Mouse (Mus musculus): ENCODE measurements at regions not wholly inside any gene's neighbourhood (a gene's known extent, or its start where the extent isn't known, plus 50 kb on each side); places are given as distances from the start of the nearest gene placed in this dataset.

DNA sequence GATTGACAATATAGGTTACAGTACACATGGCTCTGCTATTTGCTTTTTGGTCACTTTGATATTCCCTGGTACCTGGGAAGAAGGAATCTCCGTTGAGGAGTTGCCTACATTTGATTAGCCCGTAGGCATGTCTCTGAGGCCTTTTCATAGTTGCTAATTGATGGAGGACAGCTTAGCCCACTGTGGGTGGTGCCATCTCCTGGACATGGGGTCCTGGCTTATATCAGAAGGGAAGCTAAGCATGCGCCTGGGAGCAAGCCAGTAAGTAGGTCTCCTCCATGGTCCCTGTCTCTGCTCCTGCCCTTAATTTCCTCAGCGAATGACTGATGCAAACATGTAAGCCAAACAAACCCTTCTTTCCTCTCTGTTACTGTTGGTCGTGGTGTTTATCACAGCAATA, 1335.8 kb upstream of the A1bg start:
- peaks cover 16 to 47% of the 10 kb centered on the region in 2 experiments for H3K36me3 ChIP-seq (replicated peaks in 1 of 2; ENCODE audit: control insufficient read depth in 1 of 2, insufficient read depth in 1 of 2, low read length in 1 of 2)
- no peak overlapping the region for H3K9ac ChIP-seq (ENCODE audit: insufficient read depth, low read depth)
- peak overlapping the region; percentile 21; the same call in 1 of the 2 replicates for H3K27ac ChIP-seq (ENCODE audit: insufficient read depth, low read depth)
- H3K4me3 ChIP-seq (replicated peaks in 1 of 3; ENCODE audit: low read depth in 2 of 3, low read length in 2 of 3, poor library complexity in 1 of 3) = no peak overlapping the region
- dilution Hi-C loops (cut with MboI; ENCODE audit: extremely low pct_ligation_motif_present, extremely low pct_unique_long_range_greater_than_20kb, low sequenced_read_pairs) (no loop called here), in situ Hi-C loops (cut with MboI; ENCODE audit: low pct_ligation_motif_present, low pct_unique_long_range_greater_than_20kb, low sequenced_read_pairs) (loop anchor here (25.0 kb wide), 1 partner anchor 846 kb away; no protein-coding TSS in a partner anchor)
- no peaks in the 10 kb centered on the region; the same call in 1 of the 2 replicates for H3K79me2 ChIP-seq (replicated peaks; ENCODE audit: control insufficient read depth, extremely low read depth, insufficient read depth, poor library complexity, severe bottlenecking)
- H3K9me3 ChIP-seq (replicated peaks; ENCODE audit: low read length) = peaks cover 8% of the 10 kb centered on the region
- no peak for DNase-seq (ENCODE audit: extremely low read depth)
- no peaks in the 10 kb centered on the region for H3K27me3 ChIP-seq (replicated peaks)
- H3K4me2 ChIP-seq (ENCODE audit: insufficient read depth, low read depth, poor library complexity, severe bottlenecking) = no peak overlapping the region
- H3K4me1 ChIP-seq (ENCODE audit: control insufficient read depth in 1 of 2, insufficient read depth in 2 of 2) = peaks cover 35 to 95% of the 10 kb centered on the region in 2 experiments
- no peak for TF ChIP-seq CTCF (conservative IDR thresholded peaks at IDR 0.05 in 1 of 2, IDR thresholded peaks at IDR 0.05 in 1 of 2; ENCODE audit: low read depth in 2 of 2, low read length in 2 of 2)
- TF ChIP-seq UBTF (IDR thresholded peaks at IDR 0.05; ENCODE audit: low read depth, low read length) = no peak
- TF ChIP-seq USF1 (IDR thresholded peaks at IDR 0.05; ENCODE audit: low read depth, low read length) = no peak
- no peak for TF ChIP-seq TBP (conservative IDR thresholded peaks at IDR 0.05; ENCODE audit: low read depth, low read length)
- no peak for TF ChIP-seq MAFK (IDR thresholded peaks at IDR 0.05; ENCODE audit: insufficient replicate concordance, low read length)
- TF ChIP-seq HCFC1 (IDR thresholded peaks at IDR 0.05; ENCODE audit: low read depth, low read length) = no peak
- no peak for TF ChIP-seq SMC3 (IDR thresholded peaks at IDR 0.05; ENCODE audit: low read depth, low read length)
- no peak; the same call in 1 of the 2 replicates for TF ChIP-seq ELF1 (IDR thresholded peaks at IDR 0.05; ENCODE audit: low read depth, low read length)

DNA sequence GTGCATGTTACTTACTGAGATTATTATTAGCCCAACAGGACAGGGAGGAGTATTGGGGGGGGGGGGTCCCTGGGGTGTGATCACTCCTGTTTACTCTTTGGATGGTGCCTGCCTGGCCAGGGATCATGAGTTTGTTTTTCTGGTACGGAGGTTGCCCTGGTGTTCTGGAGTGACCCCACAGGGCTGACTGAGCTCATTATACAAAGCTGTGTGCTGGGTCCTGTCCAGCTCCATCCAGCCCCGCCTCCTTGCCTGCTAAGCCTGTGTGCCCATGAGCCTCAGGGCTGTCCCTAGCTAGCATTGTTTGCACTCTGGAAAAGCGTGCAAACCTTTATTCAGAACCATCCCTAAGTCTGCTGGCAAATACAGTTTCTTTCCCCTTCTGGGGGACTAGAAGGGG, 1335.1 kb upstream of the A1bg start:
- Histone ChIP-seq H3K36me3 (replicated peaks in 1 of 2; ENCODE audit: control insufficient read depth in 1 of 2, insufficient read depth in 1 of 2, low read length in 1 of 2) (peaks cover 19 to 52% of the 10 kb centered on the region in 2 experiments), H3K27ac (ENCODE audit: insufficient read depth, low read depth) (peak overlapping the region; percentile 41; the same call in 1 of the 2 replicates), H3K27me3 (replicated peaks) (no peaks in the 10 kb centered on the region), H3K79me2 (replicated peaks; ENCODE audit: control insufficient read depth, extremely low read depth, insufficient read depth, poor library complexity, severe bottlenecking) (no peaks in the 10 kb centered on the region; the same call in 1 of the 2 replicates), H3K4me1 (ENCODE audit: control insufficient read depth in 1 of 2, insufficient read depth in 2 of 2) (peaks cover 31 to 94% of the 10 kb centered on the region in 2 experiments), H3K4me3 (replicated peaks in 1 of 3; ENCODE audit: low read depth in 2 of 3, low read length in 2 of 3, poor library complexity in 1 of 3) (no peak overlapping the region), H3K9me3 (replicated peaks; ENCODE audit: low read length) (peaks cover 8% of the 10 kb centered on the region), H3K4me2 (ENCODE audit: insufficient read depth, low read depth, poor library complexity, severe bottlenecking) (no peak overlapping the region), H3K9ac (ENCODE audit: insufficient read depth, low read depth) (no peak overlapping the region)
- in situ Hi-C loops (cut with MboI; ENCODE audit: low pct_ligation_motif_present, low pct_unique_long_range_greater_than_20kb, low sequenced_read_pairs) (loop anchor here (25.0 kb wide), 1 partner anchor 846 kb away; no protein-coding TSS in a partner anchor), dilution Hi-C loops (cut with MboI; ENCODE audit: extremely low pct_ligation_motif_present, extremely low pct_unique_long_range_greater_than_20kb, low sequenced_read_pairs) (no loop called here)
- no peak for DNase-seq (ENCODE audit: extremely low read depth)
- TF ChIP-seq SMC3 (IDR thresholded peaks at IDR 0.05; ENCODE audit: low read depth, low read length) (no peak), POLR2AphosphoS2 (IDR thresholded peaks at IDR 0.05; ENCODE audit: low read depth, low read length) (no peak), TCF12 (IDR thresholded peaks at IDR 0.05; ENCODE audit: low read depth, low read length) (0 out of 2 replicates have a peak, but pooled peaks have one; percentile 12)

DNA sequence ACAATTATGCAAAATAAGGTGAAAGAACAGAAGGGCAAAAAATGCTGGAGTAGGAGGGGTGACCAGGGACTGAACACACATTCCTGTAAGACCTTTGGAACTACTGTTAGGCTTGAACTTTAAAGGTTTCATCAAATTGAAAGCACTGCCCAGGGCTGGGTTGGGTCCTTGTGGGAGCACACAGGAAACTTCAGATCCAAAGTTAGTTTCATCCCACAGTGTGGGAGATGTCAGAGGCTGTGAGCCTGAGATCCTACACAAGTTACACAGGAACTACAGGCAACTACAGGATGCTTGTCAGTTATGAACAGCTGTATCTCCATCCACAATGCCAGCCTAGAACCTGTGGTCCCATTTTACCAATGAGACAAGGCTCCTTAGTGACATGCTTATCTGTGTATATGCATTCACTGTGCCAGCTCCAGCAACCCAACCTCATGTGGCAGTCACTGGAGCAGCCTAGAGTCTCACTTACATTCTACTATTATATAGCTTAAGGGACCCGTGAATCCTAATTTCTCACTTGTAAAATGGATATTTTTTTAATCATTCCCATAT, 1334.4 kb upstream of the A1bg start:
- H3K4me3 ChIP-seq (replicated peaks in 1 of 3; ENCODE audit: low read depth in 2 of 3, low read length in 2 of 3, poor library complexity in 1 of 3) = no peak overlapping the region
- peaks cover 8% of the 10 kb centered on the region for H3K9me3 ChIP-seq (replicated peaks; ENCODE audit: low read length)
- in situ Hi-C loops (cut with MboI; ENCODE audit: low pct_ligation_motif_present, low pct_unique_long_range_greater_than_20kb, low sequenced_read_pairs) (loop anchor here (25.0 kb wide), 1 partner anchor 845 kb away; no protein-coding TSS in a partner anchor), dilution Hi-C loops (cut with MboI; ENCODE audit: extremely low pct_ligation_motif_present, extremely low pct_unique_long_range_greater_than_20kb, low sequenced_read_pairs) (no loop called here)
- no peak overlapping the region for H3K9ac ChIP-seq (ENCODE audit: insufficient read depth, low read depth)
- no peaks in the 10 kb centered on the region for H3K27me3 ChIP-seq (replicated peaks)
- peaks cover 21 to 57% of the 10 kb centered on the region in 2 experiments for H3K36me3 ChIP-seq (replicated peaks in 1 of 2; ENCODE audit: control insufficient read depth in 1 of 2, insufficient read depth in 1 of 2, low read length in 1 of 2)
- H3K4me1 ChIP-seq (ENCODE audit: control insufficient read depth in 1 of 2, insufficient read depth in 2 of 2) = peaks cover 28 to 87% of the 10 kb centered on the region in 2 experiments
- DNase-seq (ENCODE audit: extremely low read depth) = no peak
- no peak overlapping the region for H3K4me2 ChIP-seq (ENCODE audit: insufficient read depth, low read depth, poor library complexity, severe bottlenecking)
- H3K27ac ChIP-seq (ENCODE audit: insufficient read depth, low read depth) = peak overlapping the region; percentile 36; the same call in 1 of the 2 replicates
- TF ChIP-seq BHLHE40 (IDR thresholded peaks at IDR 0.05; ENCODE audit: low read depth, low read length) (no peak), ELF1 (IDR thresholded peaks at IDR 0.05; ENCODE audit: low read depth, low read length) (no peak), TCF12 (IDR thresholded peaks at IDR 0.05; ENCODE audit: low read depth, low read length) (0 out of 2 replicates have a peak, but pooled peaks have one; percentile 21), ZKSCAN1 (IDR thresholded peaks at IDR 0.05; ENCODE audit: borderline replicate concordance, low read depth, low read length) (no peak), JUN (IDR thresholded peaks at IDR 0.05; ENCODE audit: insufficient read depth, low read depth, low read length) (no peak), SIN3A (IDR thresholded peaks at IDR 0.05; ENCODE audit: low read length) (0 out of 2 replicates have a peak, but pooled peaks have one; percentile 27)
- no peaks in the 10 kb centered on the region; the same call in 1 of the 2 replicates for H3K79me2 ChIP-seq (replicated peaks; ENCODE audit: control insufficient read depth, extremely low read depth, insufficient read depth, poor library complexity, severe bottlenecking)
